ENCODE assay signal across 20 mouse cellular contexts in the genomic region with DNA sequence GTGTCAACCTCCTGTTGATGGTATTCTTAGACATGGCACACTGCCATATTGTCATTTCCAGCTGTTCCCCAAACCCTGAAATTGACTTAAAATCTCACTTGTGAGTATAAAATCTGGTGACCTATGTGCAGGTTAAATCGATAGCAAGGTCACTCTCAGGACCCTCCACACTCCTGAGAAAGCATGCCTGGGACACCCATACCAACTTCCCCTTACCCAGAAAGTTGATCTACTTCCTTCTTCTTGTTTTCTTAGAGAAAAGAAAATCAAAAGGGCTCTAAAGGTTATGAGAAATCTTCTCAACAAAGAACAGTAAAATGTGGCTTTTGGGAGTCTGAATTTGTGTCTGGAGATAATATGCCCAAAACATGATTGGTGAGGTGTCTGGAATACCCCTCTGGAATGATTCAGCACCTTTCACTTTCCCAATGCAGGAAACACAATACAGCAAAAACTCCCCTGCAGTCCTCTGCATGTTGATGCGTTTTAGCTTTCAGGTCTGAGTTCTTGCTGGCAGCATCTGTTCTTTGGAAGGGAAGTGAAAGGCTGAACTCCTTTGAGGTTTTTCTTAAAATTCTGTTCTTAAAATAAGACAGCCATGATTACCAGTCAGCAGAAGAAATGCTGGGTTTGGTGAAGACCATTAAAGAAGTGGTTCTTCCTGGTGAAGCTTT. TPM values are rescaled to one million over a fixed set of nuclear protein-coding genes. Genes with fewer than 3 reads are reported as not detected.
A peak's percentile ranks its signal among the peaks of the same experiment; 100 is the strongest.
DNase-seq lines count a peak whose midpoint lies in the region; ATAC-seq lines count a peak whose summit lies in the region.
"Had no signal": no experiment of that assay in that cellular context is flagged by ENCODE, and none has a peak within 500 bp of the region (broad histone marks: within the 10 kb centered on the region; RNA-seq: fewer than 3 reads in every experiment).

No protein-coding gene starts in this region.

- no peak overlapping the region for H3K9ac ChIP-seq in forebrain, embryonic 12.5 days
- H3K9ac ChIP-seq: hindbrain, embryonic 14.5 days; kidney, embryonic 15.5 days; lung, embryonic 14.5 days had no signal

- no peak overlapping the region for H3K4me2 ChIP-seq in forebrain, embryonic 12.5 days
- H3K4me2 ChIP-seq: hindbrain, embryonic 14.5 days; kidney, embryonic 15.5 days; lung, embryonic 14.5 days had no signal

- H3K4me3 ChIP-seq in forebrain, embryonic 12.5 days (replicated peaks): no peak overlapping the region
- H3K4me3 ChIP-seq: heart, embryonic 10.5 days; kidney, embryonic 15.5 days had no signal

- no peak overlapping the region for H3K27ac ChIP-seq in forebrain, embryonic 12.5 days
- H3K27ac ChIP-seq: heart, embryonic 10.5 days; hindbrain, embryonic 14.5 days; kidney, embryonic 15.5 days had no signal

- peaks cover 3% of the 10 kb centered on the region; the same call in 1 of the 2 replicates for H3K4me1 ChIP-seq in forebrain, embryonic 12.5 days
- H3K4me1 ChIP-seq: heart, embryonic 10.5 days; kidney, embryonic 15.5 days had no signal

- peak; percentile 36 for DNase-seq in layer of hippocampus, adult 9-11 months
- no peak for DNase-seq in layer of hippocampus, adult 11-12 months (ENCODE audit: low spot score)
- peak; percentile 32 for DNase-seq in B cell, adult 2 months
- DNase-seq in brain, adult 2 months (ENCODE audit: low read depth, low spot score): peak; percentile 70
- no peak for DNase-seq in thymus, postnatal 4 days
- DNase-seq: adrenal gland, adult 2 months; cerebellum, adult 2 months; gastrocnemius, postnatal 36 days; heart, postnatal 14 days; liver; lung, embryonic 14.5 days; thymus, adult 18-20 months had no signal

- H3K36me3 ChIP-seq in forebrain, embryonic 12.5 days (replicated peaks): no peaks in the 10 kb centered on the region
- H3K36me3 ChIP-seq: heart, embryonic 10.5 days; kidney, embryonic 15.5 days had no signal

- H3K27me3 ChIP-seq in forebrain, embryonic 12.5 days: no peaks in the 10 kb centered on the region
- H3K27me3 ChIP-seq: kidney, embryonic 15.5 days had no signal

- 81% methylated on average over 2 of the region's 2 CpGs for WGBS in forebrain, embryonic 12.5 days

- peak; percentile 30; the same call in 1 of the 2 replicates for ATAC-seq in megakaryocyte progenitor cell, adult 5-6 weeks (replicated peaks; ENCODE audit: poor library complexity)
- no peak for ATAC-seq in forebrain, embryonic 12.5 days (ENCODE audit: low FRiP score)
- ATAC-seq: intestine, embryonic 16.5 days; midbrain, embryonic 16.5 days had no signal

- H3K9me3 ChIP-seq in forebrain, embryonic 12.5 days: no peaks in the 10 kb centered on the region
- H3K9me3 ChIP-seq: heart, embryonic 10.5 days; kidney, embryonic 15.5 days had no signal

RNA-seq across cellular contexts. Expression of a gene that starts 59.5 kb away (rescaled TPM):
- 0.91 and 1.4 TPM in 2 replicates for total RNA-seq in megakaryocyte progenitor cell, adult 5-6 weeks (2015)
- 0.74 and 2.1 TPM in 2 replicates for total RNA-seq in megakaryocyte progenitor cell, adult 5-6 weeks (2017)
- polyA plus RNA-seq in forebrain, embryonic 12.5 days (2016; fragmentation: Nextera tagmentation; extraction: Ambion mirVana): 0.19 and 0.24 TPM in 2 replicates
- polyA plus RNA-seq: forebrain, embryonic 11.5 days; lung, embryonic 14.5 days; midbrain, embryonic 16.5 days had no signal

Comparison
In these comparisons a context has a peak if more than half of its experiments do, and no peak if none do; other contexts are left out.
1. DNase-seq: peak in layer of hippocampus, adult 9-11 months (single experiment), B cell, adult 2 months (2 of 2) and brain, adult 2 months (single experiment); none in layer of hippocampus, adult 11-12 months (single experiment) and thymus, postnatal 4 days (single experiment).